Mouse (Mus musculus) gastrocnemius, adult 2 months (tissue): ENCODE data around the gene Trim44. TPM values are rescaled to one million over a fixed set of nuclear protein-coding genes. Genes with fewer than 3 reads are reported as not detected.

ENCODE experiments used
- DNase-seq: peaks from one replicate; pipeline ENCODE4 v3.0.0; 2022
- H3K27ac ChIP-seq: fragments of 200-600 bp; 2 replicates; pipeline ENCODE4 v1.8.1; 2022; ENCODE audit warnings: mild to moderate bottlenecking
- H3K4me3 ChIP-seq: fragments of 200-600 bp; 2 replicates; pipeline ENCODE4 v1.8.1; 2022; ENCODE audit warnings: mild to moderate bottlenecking, moderate library complexity
- CTCF ChIP-seq: fragments of 200-600 bp; IDR thresholded peaks from 2 replicates; pipeline ENCODE4 v1.8.1; 2022; ENCODE audit warnings: antibody characterized with exemption, mild to moderate bottlenecking, moderate library complexity
- intact Hi-C: fragments of 180-260 bp; cut with DNase I; formaldehyde crosslinking; loops from one replicate; pipeline ENCODE4 v1.15.1; 2025
- total RNA-seq, 2 experiments: library from RNA; stranded (reverse); gene quantifications; 2 replicates each; pipeline ENCODE4 v1.2.3; 2021

Gene Trim44
- total RNA-seq, 2 experiments from 2014 or later, result 15.9 to 17.1 TPM

DNA sequence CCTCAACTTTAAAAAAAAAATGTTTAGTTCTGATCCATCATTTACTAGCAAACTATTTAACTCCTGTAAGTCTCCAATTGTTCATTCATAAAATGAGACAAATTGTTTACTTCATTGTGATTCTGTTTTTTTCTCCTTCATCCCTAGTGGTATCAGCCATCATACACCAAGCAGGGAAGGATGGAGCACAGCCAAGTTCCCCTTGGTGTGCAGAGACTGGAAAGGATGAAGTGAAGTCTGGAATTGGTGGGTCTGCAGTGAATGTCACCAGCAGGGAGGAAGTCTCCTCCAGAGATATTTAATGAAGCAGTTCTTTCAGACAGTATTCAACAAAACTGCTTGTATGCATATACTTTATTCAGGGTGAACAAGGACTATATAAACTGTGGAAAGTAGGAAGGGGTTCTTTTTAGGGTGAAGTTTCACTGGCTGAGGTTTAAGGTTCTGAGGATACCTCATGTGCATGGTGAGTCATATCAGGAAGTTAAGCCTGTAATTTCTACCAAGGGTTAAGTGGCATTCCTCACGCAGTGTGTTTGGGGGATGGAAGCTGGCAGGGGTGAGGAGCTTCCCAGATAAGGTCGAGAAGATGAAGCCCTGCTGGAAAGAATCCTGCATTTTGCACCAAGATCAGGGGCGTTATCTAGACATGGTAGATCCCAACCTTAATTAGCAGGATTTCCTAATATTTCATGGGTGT is 34.1 kb downstream of the Trim44 start:
- Histone ChIP-seq H3K27ac (no peak overlapping the region), H3K4me3 (no peak overlapping the region)
- no peak for DNase-seq
- TF ChIP-seq CTCF, result no peak
- intact Hi-C loops, result no loop called here

DNA sequence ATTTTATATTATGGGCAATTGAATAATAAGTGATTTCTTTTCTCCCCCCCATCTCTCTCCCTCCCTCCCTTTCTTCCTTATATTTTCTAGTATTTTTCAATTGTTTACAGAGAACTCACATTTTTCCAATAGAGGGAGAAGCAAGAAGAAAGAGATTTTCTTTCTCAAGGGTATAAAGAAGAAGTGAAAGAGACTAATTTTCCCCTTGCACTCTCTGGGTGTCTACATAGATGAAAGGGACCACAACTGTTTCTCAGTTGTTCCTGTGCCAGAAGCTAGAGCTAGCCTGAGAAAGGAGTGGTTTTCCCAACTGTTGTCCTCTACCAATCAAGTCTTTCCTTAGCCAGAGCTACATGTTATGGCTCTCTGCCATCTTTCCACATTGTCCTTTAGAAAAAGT is 34.9 kb downstream of the Trim44 start:
- intact Hi-C loops, result no loop called here
- DNase-seq, result no peak
- TF ChIP-seq CTCF, result no peak
- no peak overlapping the region for H3K4me3 ChIP-seq
- no peak overlapping the region for H3K27ac ChIP-seq

DNA sequence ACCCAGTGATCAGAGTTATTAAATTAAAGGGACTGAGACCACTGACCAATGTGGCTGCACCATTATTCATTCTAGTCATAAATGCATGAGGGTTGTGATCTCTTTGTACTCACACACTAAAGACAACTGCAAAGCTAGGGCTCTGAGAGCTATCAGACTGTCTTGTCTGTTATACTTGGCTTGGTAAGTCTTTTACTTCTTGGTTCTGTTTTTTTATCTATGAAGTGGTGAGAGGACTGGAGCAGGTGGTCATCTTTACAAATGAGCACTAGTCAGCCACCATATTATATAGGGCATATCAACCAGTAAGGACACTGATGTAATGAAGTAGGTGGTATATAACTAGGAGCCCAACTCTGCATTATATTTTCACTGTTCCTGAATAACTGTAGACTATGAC is 36.3 kb downstream of the Trim44 start:
- no peak overlapping the region for H3K4me3 ChIP-seq
- intact Hi-C loops, result no loop called here
- TF ChIP-seq CTCF, result no peak
- no peak overlapping the region for H3K27ac ChIP-seq
- no peak for DNase-seq

DNA sequence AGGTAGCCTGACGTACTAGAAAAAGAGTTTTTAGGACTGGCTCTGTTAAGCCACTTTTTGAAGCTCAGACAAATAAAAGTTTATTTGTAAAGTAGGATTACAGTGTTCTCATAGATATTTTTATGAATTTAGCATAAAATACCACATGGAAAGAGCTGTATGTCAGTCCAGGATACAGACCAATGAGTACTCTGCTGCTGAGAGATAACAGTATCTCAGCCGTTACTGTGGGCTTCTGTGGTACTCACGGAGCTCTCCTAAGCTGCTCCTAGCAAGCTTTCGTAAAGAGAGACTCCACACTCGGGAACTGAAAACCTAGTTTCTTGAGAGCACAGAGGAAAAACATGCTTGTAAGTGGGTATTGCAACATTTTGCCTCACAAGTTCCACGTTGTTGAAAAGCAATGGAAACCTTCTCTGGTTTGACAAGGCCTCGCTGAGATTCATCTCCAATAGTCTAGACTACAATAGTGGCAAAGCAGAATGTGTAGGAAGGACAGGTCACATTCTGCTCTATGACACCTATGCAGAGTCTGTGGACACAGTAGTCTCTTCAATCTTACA is 41.6 kb downstream of the Trim44 start:
- intact Hi-C loops, result no loop called here
- Histone ChIP-seq H3K4me3 (no peak overlapping the region), H3K27ac (no peak overlapping the region)
- TF ChIP-seq CTCF, result no peak
- DNase-seq, result no peak

DNA sequence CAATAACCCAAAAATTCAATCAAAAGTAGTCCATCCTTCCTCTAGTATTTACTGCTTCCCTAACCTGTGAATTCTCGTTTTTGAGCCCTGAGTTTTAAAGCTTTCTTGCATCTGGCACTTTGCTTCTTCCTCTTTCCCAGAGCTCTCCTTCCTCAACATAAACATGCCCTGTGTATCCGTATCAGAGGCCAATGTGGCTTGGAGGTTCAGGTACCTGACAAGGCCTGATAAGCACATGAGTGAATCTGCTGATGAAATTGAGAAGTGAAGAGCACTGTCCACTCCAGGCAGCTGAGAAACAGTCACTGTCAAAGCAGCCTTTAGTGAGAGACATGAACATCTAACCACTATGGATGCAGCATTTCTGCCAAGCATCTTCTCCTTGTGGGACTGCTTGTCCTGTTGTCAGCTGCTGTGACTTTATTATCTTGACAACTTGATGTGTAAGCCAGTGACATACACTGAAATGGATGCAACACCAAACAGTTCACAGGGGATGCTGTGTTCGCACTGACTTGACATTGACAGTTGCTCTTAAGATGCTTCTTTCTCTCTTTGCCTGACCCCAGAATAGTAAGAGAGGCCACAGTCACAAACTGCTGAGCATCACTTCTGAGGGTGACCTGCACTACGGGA is 42.9 kb downstream of the Trim44 start:
- no peak for TF ChIP-seq CTCF
- no peak for DNase-seq
- Histone ChIP-seq H3K27ac (no peak overlapping the region), H3K4me3 (no peak overlapping the region)
- intact Hi-C loops, result no loop called here

DNA sequence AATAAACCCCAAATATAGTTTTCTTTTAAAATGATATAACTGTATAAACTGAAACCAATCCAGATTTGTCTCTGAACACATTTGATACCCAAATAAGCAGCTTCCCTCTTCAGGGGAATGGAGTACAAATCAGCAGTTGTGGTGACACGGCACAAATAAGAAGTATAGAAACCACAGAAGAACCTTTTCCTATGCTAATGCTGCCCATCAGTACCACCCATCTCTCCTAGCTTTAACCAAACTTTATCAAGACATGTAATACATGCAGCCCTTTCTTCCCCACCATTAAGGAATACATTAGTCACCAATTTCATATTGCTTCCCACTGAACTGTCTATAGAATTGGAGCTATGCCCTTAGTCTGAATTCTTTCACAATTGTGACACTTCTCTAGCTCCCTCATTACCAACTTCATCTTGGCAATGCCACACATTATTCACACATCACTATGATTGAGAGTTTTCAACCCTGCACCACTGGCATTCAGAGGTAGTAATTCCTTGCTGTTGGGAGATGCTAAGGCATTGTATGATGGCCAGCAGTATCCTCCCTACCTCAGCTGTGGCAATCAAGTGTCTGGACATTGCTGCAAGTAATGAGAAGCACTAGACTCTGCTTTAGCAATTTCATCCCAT is 44.6 kb downstream of the Trim44 start:
- Histone ChIP-seq H3K27ac (peak overlapping the region; percentile 64), H3K4me3 (no peak overlapping the region)
- no peak for TF ChIP-seq CTCF
- no peak for DNase-seq
- intact Hi-C loops, result no loop called here

DNA sequence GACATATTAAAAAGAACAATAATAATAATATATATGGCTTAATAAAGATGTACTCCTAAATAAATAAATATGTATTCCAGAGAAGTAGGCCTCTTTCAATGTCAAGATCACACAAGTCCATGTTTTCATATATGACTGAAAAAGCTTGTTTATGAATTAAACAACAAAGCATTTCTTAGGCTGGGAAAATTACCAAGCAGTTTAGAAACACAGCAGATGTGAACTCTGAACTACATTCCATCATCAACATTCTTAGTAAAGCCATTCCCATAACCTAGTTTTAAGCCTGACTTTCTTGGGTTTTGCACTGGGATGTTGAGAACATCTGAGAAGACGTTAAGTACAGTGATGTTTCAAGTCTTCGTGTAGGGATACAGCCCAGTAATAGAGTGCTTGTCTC is 45.4 kb downstream of the Trim44 start:
- TF ChIP-seq CTCF, result no peak
- H3K4me3 ChIP-seq, result no peak overlapping the region
- DNase-seq, result no peak
- H3K27ac ChIP-seq, result peak overlapping the region; percentile 64
- intact Hi-C loops, result no loop called here

DNA sequence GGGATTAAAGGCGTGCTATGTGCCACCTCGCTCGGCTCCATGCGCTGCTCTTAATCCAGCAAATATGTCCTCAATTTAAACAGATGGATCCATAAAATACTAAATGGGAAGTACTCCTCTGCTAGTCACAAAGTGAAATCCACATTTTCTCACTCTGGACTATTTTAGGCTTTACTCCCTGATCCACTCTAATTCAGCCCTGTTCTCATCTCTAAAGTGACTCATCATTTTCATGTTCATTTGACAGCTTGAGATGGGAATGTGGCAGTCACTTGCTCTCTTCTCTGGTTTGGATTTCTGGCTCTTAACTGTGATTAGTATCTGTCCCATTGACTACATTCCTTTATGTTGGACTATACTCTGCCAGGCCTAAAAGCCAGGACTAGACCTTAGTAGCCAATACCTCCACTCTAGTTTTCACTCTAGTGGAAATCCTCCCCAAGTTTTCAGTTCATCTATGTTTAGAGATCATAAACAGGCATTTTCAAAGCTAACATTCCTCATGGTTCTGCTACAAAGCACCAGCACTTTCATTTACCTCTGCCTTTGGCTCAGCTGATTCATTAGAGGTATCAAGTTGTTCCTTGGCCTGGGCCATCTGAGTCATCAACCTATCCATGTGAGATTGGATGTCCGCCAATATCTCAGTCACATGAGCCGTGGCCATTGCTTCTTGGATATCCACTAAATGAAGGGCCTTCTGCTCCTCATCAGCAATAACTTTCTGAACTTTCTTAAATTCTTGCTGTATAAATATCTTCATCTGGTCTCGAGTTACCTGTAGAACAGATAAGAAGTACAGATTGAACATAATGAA is 50.5 kb downstream of the Trim44 start:
- intact Hi-C loops, result no loop called here
- Histone ChIP-seq H3K4me3 (no peak overlapping the region), H3K27ac (peak overlapping the region; percentile 60)
- peak; percentile 57 for DNase-seq
- TF ChIP-seq CTCF, result no peak

DNA sequence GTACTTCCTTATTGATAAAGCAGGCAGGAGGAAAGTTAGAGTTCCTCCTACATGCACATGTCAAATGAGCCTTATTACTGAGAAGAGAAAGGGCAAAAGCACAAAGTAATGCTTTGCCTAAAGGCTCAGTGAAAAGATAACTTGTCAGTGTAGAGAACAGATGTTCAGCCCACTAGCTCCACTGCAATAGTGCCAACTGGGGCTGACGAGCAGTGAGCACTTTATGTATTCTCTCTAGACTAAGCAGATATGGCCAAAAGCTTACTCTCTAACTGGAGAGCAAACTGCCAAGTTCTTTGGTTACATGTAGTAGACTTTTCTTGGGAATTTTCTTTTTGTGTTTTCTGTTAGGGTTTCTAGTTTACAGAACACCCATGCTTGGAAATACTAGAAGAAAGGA is 53.6 kb downstream of the Trim44 start:
- H3K4me3 ChIP-seq, result no peak overlapping the region
- intact Hi-C loops, result no loop called here
- TF ChIP-seq CTCF, result no peak
- no peak for DNase-seq
- H3K27ac ChIP-seq, result no peak overlapping the region

DNA sequence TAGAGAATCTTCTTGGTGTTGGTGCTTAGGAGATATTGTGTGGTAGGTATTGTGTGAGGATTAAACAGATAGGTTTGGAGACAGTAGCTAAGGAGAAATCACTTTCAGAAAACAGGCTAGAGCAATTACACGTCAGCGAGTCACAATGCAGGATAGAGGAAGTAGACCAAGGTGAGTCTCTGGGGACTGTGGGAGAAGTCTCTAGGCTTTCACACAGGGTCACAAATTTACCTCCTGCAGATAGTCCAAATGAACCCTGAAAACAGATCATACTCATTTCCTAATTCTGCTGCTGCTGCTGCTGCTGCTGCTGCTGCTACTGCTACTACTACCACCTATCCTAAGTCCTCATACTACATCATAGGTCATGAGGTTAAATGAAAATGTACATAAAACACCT is 66.2 kb downstream of the Trim44 start:
- TF ChIP-seq CTCF, result no peak
- intact Hi-C loops, result no loop called here
- DNase-seq, result no peak
- Histone ChIP-seq H3K27ac (no peak overlapping the region), H3K4me3 (no peak overlapping the region)

DNA sequence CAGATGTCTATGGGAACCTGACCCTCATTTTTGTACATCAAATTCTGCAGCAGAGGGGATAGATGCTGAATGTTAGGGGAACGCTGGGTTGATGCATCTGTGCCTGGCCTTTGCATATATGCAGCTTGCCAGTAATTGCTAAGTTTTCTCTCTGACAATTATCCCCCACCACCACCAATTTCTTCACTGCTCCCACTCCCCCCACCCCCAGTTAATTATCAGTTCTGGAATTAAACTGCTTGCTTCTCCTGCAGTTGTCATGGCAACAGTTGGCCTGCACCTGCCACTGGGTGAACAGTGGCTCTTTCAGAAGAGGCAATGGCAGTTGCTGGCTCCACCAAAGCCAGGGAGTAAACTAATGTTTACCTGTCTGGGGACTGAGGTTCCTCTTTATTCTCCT is 70.8 kb downstream of the Trim44 start:
- TF ChIP-seq CTCF, result no peak
- intact Hi-C loops, result no loop called here
- H3K4me3 ChIP-seq, result no peak overlapping the region
- no peak overlapping the region for H3K27ac ChIP-seq
- no peak for DNase-seq

DNA sequence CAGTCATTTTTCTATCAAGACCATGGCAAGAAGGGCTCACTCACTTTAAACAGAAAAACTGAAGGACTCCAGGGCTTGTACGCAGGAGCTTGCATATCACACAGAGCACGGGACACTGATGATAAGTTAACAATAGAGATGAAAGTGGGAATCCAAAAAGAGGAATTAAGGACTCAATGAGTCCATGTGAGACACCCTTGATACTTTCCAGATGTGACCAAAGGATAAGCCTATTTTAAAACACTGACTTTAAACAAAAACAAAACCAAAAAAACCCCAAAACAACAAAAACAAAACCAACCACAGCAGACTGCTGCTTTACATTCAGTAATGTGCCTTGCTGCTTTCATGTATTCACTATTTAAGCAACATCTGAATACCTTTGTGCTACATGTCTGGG is 75.7 kb downstream of the Trim44 start:
- no peak for DNase-seq
- intact Hi-C loops, result no loop called here
- no peak overlapping the region for H3K4me3 ChIP-seq
- no peak for TF ChIP-seq CTCF
- no peak overlapping the region for H3K27ac ChIP-seq

DNA sequence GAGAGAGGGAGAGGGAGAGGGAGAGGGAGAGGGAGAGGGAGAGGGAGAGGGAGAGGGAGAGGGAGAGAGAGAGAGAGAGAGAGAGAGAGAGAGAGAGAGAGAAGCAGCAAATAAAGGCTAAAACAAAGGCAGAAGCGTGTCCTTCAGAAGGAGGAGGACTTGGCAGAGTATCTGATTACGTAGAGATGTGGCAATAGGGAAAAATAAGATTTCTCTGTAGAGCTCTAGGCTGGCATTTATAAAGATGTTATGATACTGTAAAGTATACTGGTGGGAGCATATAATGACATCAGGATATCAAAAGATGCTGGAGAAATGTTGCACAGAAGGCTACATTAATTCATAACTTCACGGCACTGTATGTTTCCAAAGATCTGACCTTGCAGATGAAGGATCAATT is 76.5 kb downstream of the Trim44 start:
- Histone ChIP-seq H3K4me3 (no peak overlapping the region), H3K27ac (no peak overlapping the region)
- no peak for DNase-seq
- TF ChIP-seq CTCF, result no peak
- intact Hi-C loops, result no loop called here
